ENCODE assay signal across 8 mouse cellular contexts in the genomic region with DNA sequence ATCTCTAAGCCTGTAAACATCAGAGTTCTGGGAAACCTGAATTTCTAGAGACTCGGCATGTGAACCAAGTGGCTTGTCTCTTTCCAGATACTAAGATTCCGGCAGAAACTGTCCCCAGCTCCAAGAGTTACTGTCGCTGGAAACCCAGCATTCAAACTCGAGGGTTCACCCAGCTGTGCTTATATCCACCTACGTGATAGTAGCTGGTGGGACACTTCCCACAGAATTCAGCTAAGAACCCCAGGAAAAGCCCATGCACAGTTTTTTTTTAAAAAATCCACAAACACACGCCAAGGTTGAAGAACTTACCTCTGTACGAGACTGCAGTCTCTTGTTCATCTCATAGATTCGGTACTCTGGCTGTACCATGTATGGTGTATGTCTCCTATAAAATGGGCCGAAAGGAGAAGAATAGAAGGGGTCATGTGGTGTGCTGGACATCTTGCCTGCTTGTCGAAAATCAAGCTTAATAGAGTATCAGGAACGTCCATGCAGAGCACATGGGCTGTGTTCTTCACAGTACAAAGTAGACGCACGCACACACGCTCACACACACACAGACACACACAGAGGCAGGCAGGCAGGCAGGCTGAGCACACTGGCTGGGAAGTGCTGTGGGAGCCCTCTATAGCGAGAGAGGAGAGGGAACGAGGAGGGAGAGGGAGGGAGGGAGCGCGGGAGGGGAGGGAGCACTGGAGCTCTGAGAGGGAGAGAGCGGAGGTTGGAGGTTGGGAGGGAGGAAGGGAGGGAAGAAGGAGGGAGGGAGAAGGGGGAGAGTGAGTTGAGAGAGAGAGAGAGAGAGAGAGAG. TPM values are rescaled to one million over a fixed set of nuclear protein-coding genes. Genes with fewer than 3 reads are reported as not detected.
DNase-seq lines count a peak whose midpoint lies in the region; ATAC-seq lines count a peak whose summit lies in the region.

Ldb2 (minus strand) TSS at position 628 of the 808 bp plus-strand sequence.

- peak within 1 kb of the TSS; percentile 12 for H3K9ac ChIP-seq in heart, embryonic 11.5 days (ENCODE audit: low read depth, low read length)
- H3K9ac ChIP-seq in kidney, embryonic 15.5 days, result peak within 1 kb of the TSS; percentile 61
- H3K9ac ChIP-seq in limb, embryonic 12.5 days (replicated peaks), result peak within 1 kb of the TSS; percentile 61
- peak within 1 kb of the TSS; percentile 24 for H3K9ac ChIP-seq in midbrain, embryonic 14.5 days (replicated peaks; ENCODE audit: low read length)
- H3K9ac ChIP-seq in stomach, embryonic 15.5 days, result peak within 1 kb of the TSS; percentile 26; the same call in 1 of the 2 replicates

- H3K4me1 ChIP-seq in forebrain, embryonic 10.5 days, result peaks cover 44% of the 10 kb centered on the region
- H3K4me1 ChIP-seq in heart, embryonic 11.5 days (ENCODE audit: control insufficient read depth, insufficient read depth, low read length), result peaks cover 3% of the 10 kb centered on the region; the same call in 1 of the 2 replicates
- peaks cover 26% of the 10 kb centered on the region for H3K4me1 ChIP-seq in kidney, embryonic 15.5 days
- H3K4me1 ChIP-seq in limb, embryonic 12.5 days (replicated peaks), result peaks cover 51% of the 10 kb centered on the region
- peaks cover 13% of the 10 kb centered on the region for H3K4me1 ChIP-seq in midbrain, embryonic 14.5 days (ENCODE audit: control insufficient read depth, insufficient read depth, low read length)
- H3K4me1 ChIP-seq in stomach, embryonic 15.5 days, result peaks cover 8% of the 10 kb centered on the region; the same call in 1 of the 2 replicates

- no peaks in the 10 kb centered on the region for H3K9me3 ChIP-seq in forebrain, embryonic 10.5 days
- H3K9me3 ChIP-seq in heart, embryonic 11.5 days (replicated peaks; ENCODE audit: control insufficient read depth, low read length), result no peaks in the 10 kb centered on the region
- no peaks in the 10 kb centered on the region for H3K9me3 ChIP-seq in kidney, embryonic 15.5 days (replicated peaks)
- H3K9me3 ChIP-seq in limb, embryonic 12.5 days, result no peaks in the 10 kb centered on the region
- H3K9me3 ChIP-seq in midbrain, embryonic 14.5 days (ENCODE audit: control insufficient read depth, low read length), result no peaks in the 10 kb centered on the region
- H3K9me3 ChIP-seq in stomach, embryonic 15.5 days, result no peaks in the 10 kb centered on the region

- peak within 1 kb of the TSS; percentile 63 for H3K4me2 ChIP-seq in heart, embryonic 11.5 days
- peak within 1 kb of the TSS; percentile 63 for H3K4me2 ChIP-seq in kidney, embryonic 15.5 days
- H3K4me2 ChIP-seq in limb, embryonic 12.5 days, result peak within 1 kb of the TSS; percentile 68
- peak within 1 kb of the TSS; percentile 72 for H3K4me2 ChIP-seq in midbrain, embryonic 14.5 days (ENCODE audit: low read length)
- peak within 1 kb of the TSS; percentile 47 for H3K4me2 ChIP-seq in stomach, embryonic 15.5 days

- DNase-seq in brain, embryonic 18.5 days (ENCODE audit: low read depth, low spot score), result peak; percentile 62
- peak; percentile 70 for DNase-seq in forebrain, embryonic 10.5 days (ENCODE audit: extremely low spot score, low spot score)
- peak; percentile 84 for DNase-seq in midbrain, embryonic 14.5 days

- H3K27ac ChIP-seq in forebrain, embryonic 10.5 days, result peak within 1 kb of the TSS; percentile 83
- no peak within 1 kb of the TSS for H3K27ac ChIP-seq in heart, embryonic 11.5 days (ENCODE audit: low read depth, low read length)
- H3K27ac ChIP-seq in kidney, embryonic 15.5 days, result peak within 1 kb of the TSS; percentile 80
- H3K27ac ChIP-seq in limb, embryonic 12.5 days, result peak within 1 kb of the TSS; percentile 83
- peak within 1 kb of the TSS; percentile 63 for H3K27ac ChIP-seq in midbrain, embryonic 14.5 days (replicated peaks; ENCODE audit: low read depth, low read length)
- peak within 1 kb of the TSS; percentile 70 for H3K27ac ChIP-seq in stomach, embryonic 15.5 days

- ATAC-seq in heart, embryonic 11.5 days (replicated peaks; ENCODE audit: insufficient number of reproducible peaks, low FRiP score, low TSS enrichment), result peak; percentile 81; the same call in 1 of the 2 replicates
- peak; percentile 96 for ATAC-seq in kidney, embryonic 15.5 days (replicated peaks; ENCODE audit: low FRiP score)
- ATAC-seq in limb, embryonic 12.5 days (ENCODE audit: insufficient number of reproducible peaks, insufficient read depth, low FRiP score, low TSS enrichment, low read depth), result peak; percentile 89
- ATAC-seq in midbrain, embryonic 14.5 days (ENCODE audit: low FRiP score, low TSS enrichment), result peak; percentile 89
- peak; percentile 89 for ATAC-seq in stomach, embryonic 15.5 days (ENCODE audit: insufficient read depth, low FRiP score, low read depth)
- ATAC-seq in inflammation-experienced regulatory T-cells, adult 6 months, result no peak

- H3K4me3 ChIP-seq in forebrain, embryonic 10.5 days, result peak within 1 kb of the TSS; percentile 53
- peak within 1 kb of the TSS; percentile 45 for H3K4me3 ChIP-seq in heart, embryonic 11.5 days (ENCODE audit: low read depth, low read length)
- H3K4me3 ChIP-seq in kidney, embryonic 15.5 days (replicated peaks), result peak within 1 kb of the TSS; percentile 53
- peak within 1 kb of the TSS; percentile 50 for H3K4me3 ChIP-seq in limb, embryonic 12.5 days (replicated peaks)
- peak within 1 kb of the TSS; percentile 46 for H3K4me3 ChIP-seq in midbrain, embryonic 14.5 days (replicated peaks; ENCODE audit: low read depth, low read length)
- H3K4me3 ChIP-seq in stomach, embryonic 15.5 days (replicated peaks), result peak within 1 kb of the TSS; percentile 38

- 2% methylated on average over 19 of the region's 19 CpGs for WGBS in forebrain, embryonic 10.5 days
- 2% methylated on average over 19 of the region's 19 CpGs for WGBS in heart, embryonic 11.5 days (ENCODE audit: insufficient replicate concordance)
- WGBS in kidney, embryonic 15.5 days, result 2% methylated on average over 17 of the region's 19 CpGs
- 2% methylated on average over 17 of the region's 19 CpGs for WGBS in limb, embryonic 12.5 days
- 2% methylated on average over 19 of the region's 19 CpGs for WGBS in midbrain, embryonic 14.5 days
- WGBS in stomach, embryonic 15.5 days, result under 1% methylated on average over 18 of the region's 19 CpGs

- no peaks in the 10 kb centered on the region for H3K36me3 ChIP-seq in forebrain, embryonic 10.5 days (replicated peaks)
- no peaks in the 10 kb centered on the region for H3K36me3 ChIP-seq in heart, embryonic 11.5 days (ENCODE audit: control insufficient read depth, insufficient read depth, low read length)
- no peaks in the 10 kb centered on the region for H3K36me3 ChIP-seq in kidney, embryonic 15.5 days
- no peaks in the 10 kb centered on the region for H3K36me3 ChIP-seq in limb, embryonic 12.5 days
- no peaks in the 10 kb centered on the region for H3K36me3 ChIP-seq in midbrain, embryonic 14.5 days (ENCODE audit: control insufficient read depth, insufficient read depth, low read length)
- H3K36me3 ChIP-seq in stomach, embryonic 15.5 days, result no peaks in the 10 kb centered on the region

- no peaks in the 10 kb centered on the region for H3K27me3 ChIP-seq in forebrain, embryonic 10.5 days (ENCODE audit: poor library complexity, severe bottlenecking)
- H3K27me3 ChIP-seq in heart, embryonic 11.5 days (ENCODE audit: control insufficient read depth, insufficient read depth, low read length), result no peaks in the 10 kb centered on the region
- H3K27me3 ChIP-seq in kidney, embryonic 15.5 days, result no peaks in the 10 kb centered on the region
- no peaks in the 10 kb centered on the region for H3K27me3 ChIP-seq in limb, embryonic 12.5 days
- no peaks in the 10 kb centered on the region for H3K27me3 ChIP-seq in midbrain, embryonic 14.5 days (ENCODE audit: control insufficient read depth, insufficient read depth, low read length)
- no peaks in the 10 kb centered on the region for H3K27me3 ChIP-seq in stomach, embryonic 15.5 days (replicated peaks)

RNA-seq across cellular contexts. Expression of gene Ldb2, which starts in this region (rescaled TPM):
- 10.5 and 13.1 TPM in 2 replicates for polyA plus RNA-seq in forebrain, embryonic 10.5 days (2016; fragmentation: Nextera tagmentation; extraction: Ambion mirVana)
- 10.3 and 13.8 TPM in 2 replicates for polyA plus RNA-seq in heart, embryonic 11.5 days (2014; fragmentation: Nextera tagmentation; extraction: Ambion mirVana)
- 80.4 and 89.7 TPM in 2 replicates for polyA plus RNA-seq in kidney, embryonic 15.5 days (2015; fragmentation: Nextera tagmentation; extraction: Ambion mirVana)
- 41.7 and 44.2 TPM in 2 replicates for polyA plus RNA-seq in limb, embryonic 12.5 days (2016; fragmentation: Nextera tagmentation; extraction: Ambion mirVana)
- polyA plus RNA-seq in midbrain, embryonic 14.5 days (2014; fragmentation: Nextera tagmentation; extraction: Ambion mirVana), result 51.8 and 56.8 TPM in 2 replicates
- 41.4 and 42.8 TPM in 2 replicates for polyA plus RNA-seq in stomach, embryonic 15.5 days (2015; fragmentation: Nextera tagmentation; extraction: Ambion mirVana)
- not detected for polyA plus RNA-seq in inflammation-experienced regulatory T-cells, adult 6 months (2017; shearing (Covaris generic))

Comparison
In these comparisons a context has a peak if more than half of its experiments do, and no peak if none do; other contexts are left out.
1. RNA of gene Ldb2 (polyA plus RNA-seq): 80.4 to 89.7 TPM in kidney, embryonic 15.5 days, 51.8 to 56.8 TPM in midbrain, embryonic 14.5 days, 41.7 to 44.2 TPM in limb, embryonic 12.5 days, 41.4 to 42.8 TPM in stomach, embryonic 15.5 days, 10.5 to 13.1 TPM in forebrain, embryonic 10.5 days and 10.3 to 13.8 TPM in heart, embryonic 11.5 days; not detected in inflammation-experienced regulatory T-cells, adult 6 months; every median in the first group is over 10 times any median in the second.
2. Peak in every context shown above with its lines, with median percentiles within 50 percentile points of each other: DNase-seq, H3K4me3 ChIP-seq, H3K4me2 ChIP-seq and H3K9ac ChIP-seq.